Mouse (Mus musculus) monocyte, adult 2 months (primary cell): ENCODE measurements around the gene Npw.
A peak's percentile ranks its signal among the peaks of the same experiment; 100 is the strongest.

ENCODE experiments used
- DNase-seq, 2 experiments: peaks; one replicate each; pipeline ENCODE4 v3.0.0; 2022; ENCODE audit warnings: low spot score in 2 of 2, low read depth in 1 of 2

Gene Npw

DNA sequence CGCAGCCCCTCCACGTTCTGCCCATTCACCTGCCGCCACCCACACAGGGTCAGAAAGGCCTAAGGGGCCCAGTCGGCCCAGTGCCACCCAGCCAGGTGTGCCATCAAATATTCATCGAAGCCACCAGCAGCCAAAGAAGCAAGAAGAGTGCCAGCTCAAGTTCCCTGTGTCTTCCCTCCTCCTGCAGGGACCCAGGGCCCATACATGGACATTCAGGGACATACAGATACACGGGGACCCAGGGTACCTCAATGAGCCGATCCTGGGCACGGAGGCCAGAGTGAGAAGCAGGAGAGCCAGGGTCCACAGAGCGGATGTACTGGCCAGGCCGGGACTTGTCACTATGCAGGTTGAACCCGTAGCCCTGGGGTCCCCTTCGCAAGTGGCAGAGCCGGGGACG, 16.3 kb downstream of the Npw start:
- DNase-seq = no peak

DNA sequence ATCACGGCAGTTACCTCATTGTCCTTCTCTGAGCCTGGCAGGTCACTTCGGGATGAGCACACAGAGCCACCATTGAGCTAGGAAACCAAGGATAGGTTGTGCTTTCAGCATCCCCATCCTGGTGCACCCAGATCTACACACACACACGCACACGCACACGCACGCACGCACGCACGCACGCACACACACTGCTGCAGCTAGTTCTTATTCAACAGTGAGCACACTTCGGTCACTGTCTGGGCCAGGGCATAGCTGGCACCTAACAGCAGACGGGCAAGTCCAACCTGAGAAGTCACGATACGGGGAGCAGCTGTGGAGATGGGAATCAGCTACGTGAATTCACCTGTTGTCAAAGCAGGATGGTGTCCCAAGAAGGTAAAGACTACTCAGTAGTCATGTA, 17.7 kb downstream of the Npw start:
- no peak for DNase-seq

DNA sequence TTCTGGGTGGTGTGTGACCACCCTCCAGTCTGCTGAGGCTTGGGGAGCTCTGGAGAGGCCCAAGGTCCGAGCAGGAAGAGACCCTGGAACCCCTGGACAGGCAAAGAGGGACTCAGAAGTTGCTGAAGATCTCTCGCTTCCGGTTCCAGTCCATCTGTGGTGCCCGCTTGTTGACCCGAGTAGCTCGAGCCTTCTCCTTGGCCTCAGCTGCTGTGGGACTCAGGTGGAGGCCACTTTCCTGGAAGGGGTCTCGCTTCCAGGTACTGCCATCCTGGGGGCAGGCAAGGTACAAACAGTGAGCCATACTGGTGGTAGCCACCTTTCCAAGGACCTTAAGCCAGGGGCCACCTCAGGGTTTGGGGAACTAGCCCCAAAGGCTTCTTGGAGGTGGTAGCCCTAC, 18.1 kb downstream of the Npw start:
- no peak for DNase-seq

DNA sequence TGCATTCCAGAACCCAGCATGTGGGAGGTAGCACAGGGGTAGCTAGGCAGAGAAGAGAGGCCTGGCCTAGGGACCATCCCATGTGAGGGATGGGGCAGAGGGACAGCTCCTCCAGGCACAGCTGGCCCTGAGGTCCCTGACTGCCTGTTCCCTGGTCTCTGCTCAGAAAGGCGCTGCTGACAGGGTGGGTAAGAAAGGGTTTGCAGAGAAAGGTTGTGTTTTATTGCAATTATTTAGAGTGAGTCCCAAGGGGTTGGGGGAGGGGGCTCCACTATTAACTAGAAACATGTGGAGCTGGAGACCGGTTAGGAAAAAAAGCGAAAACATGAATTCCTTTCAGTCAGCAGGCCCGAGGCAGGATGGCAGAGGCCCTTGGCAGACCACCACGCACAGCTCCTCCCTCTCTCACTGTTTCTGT, 18.7 kb downstream of the Npw start:
- DNase-seq = no peak

DNA sequence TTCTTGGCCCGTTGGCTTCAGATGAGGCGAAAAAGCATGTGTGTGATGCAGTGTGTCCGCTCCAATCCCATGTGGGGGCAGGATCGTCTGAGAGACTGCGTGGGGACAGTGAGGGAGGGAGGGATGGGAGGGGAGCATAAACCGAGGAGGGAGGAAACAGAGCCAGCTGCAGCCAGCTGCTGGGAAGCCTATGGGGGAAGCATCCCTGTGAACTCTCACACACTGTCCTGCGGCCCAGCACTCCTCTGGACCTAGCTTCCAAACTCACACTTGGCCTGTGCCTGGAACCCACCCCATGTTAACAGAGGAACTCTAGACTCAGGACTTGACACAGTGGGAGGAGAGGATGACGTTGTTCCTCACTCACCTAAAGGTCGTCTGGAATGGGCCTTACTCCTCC, 19.4 kb downstream of the Npw start:
- no peak for DNase-seq

DNA sequence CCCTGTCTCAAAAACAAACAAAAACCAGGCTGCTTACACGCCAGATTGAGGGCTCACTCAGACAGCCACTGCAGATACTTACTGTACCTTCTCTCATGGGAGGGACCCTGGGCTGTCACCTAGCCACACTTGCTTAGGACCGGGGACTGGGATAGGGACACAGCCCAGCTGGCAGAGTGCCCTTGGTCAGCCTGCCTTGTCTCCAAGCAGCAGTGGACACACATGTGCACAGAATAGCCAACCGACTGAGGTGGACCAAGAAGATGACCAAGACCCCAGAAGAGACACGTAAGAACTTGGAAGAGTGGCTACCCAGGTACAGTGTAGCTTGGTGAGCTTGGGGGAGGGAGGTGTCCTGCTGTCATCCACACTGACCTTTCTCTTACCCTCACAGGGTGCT, 20.0 kb downstream of the Npw start:
- no peak for DNase-seq

DNA sequence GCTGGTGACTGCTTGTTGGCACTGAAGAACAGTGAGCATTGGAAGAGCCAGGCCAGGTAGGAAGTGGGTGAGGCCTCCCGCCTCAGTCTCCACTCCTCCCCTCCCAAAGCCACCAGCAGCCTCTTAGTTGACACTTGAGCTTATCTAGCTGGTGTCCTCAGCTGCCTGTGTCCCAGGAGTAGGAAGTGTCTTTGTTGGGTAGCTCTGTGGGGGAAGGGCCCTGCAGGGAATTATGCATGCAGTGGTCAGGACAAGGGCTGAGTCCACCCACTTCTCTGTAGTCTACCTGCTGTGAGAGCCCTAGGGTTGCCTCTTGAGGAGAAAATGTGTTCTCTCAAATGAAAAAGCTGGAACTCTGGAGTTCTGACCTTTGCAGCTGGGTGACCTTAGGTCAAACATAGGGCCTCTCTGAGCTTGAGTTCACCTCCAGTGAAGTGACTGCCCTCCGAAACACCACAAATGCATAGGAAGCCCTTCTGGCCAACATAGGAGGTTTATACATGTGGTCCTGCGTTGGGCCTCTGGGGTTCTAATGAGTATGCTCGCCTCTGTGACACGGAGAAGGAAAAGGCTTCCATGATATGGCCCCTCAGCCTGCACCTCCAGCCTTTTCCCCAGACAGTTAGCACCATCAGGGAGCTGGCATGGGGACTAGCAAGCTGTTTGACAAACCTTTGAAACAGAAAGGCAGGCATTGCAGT, 21.3 kb downstream of the Npw start:
- DNase-seq = no peak

DNA sequence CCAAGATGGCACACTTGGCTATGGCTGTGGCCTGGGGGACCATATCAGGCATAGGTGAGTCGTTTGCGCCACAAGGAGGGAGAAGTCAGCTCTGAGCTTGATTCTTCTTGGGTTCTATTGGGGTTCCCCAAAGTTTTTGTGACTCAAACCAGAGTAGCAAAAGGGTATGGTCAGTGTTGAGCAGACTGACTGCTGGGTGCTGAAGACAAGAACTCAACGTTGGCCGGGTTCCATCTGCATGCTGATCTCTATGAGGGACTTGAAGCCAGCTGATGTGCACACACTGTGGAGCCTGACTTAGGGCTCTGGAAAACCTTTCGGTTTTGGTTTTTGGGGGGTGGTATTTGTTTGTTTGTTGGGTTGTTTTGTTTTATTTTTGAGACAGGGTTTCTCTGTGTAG, 22.6 kb downstream of the Npw start:
- no peak for DNase-seq

DNA sequence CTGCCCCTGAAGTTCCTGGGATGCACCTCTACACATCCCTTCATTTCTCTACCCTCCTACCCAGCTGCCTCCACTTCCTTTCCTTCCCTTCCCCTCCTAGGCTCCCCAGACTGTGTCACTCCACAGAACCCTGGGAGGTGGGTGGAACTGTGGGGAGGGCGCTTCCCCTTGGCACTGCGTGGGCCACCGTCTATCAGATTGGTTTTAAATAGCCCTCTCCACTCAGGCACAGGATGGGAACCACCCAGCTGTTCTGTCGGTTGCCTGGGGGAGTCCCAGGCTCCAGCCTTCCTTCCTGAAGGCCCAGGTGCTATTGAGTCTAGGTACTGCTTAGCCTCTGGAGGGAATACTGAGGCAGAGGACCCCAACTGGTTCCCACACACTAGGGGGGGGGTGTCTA, 23.2 kb downstream of the Npw start:
- no peak for DNase-seq

DNA sequence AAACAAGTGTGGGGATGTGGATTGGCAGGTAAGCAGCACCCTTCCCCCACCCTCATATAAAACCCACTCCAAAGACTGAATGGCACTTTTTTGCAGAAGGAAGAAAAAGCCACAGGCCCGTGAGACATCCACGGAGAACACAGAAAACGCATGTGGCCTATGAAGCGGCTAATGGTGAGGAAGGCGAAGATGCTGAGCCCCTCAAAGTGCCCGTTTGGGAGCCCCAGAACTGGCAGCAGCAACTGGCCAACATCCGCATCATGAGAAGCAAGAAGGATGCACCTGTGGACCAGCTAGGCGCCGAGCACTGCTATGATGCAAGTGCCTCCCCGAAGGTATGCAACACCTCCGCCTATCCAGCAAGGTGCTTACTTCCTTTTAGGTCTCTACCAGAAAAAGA, 24.4 kb downstream of the Npw start:
- DNase-seq = no peak

DNA sequence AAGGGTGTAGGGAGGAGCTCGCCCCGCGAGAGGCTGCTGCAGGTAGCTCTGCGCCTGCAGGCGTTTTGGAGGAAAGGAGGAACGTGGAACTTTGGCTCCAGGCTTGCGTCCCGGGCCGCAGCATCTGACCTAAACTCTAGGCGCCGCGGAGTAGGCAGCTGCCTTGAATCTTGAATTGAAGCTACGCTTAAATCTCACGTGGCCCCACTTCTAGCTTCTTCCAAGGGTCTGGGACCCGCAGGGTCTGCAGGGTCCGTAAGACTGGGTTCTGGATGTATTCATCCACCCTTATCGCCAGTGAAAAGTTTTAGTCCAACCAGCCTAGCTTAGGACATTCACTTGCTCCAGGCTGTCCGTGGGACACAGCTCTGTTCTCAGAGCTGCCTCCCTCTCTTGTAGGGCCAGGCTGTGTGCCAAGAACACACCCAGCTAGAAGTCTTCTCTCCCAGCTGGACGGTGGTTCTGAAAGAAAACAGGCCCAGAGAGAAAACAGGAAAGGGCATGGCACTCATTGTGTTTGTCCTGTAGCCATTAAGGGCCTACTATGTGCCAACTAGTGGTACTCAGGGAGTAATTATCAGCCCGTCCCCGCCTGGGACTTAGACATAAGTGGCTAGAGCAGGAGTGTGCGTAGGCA, 25.3 kb downstream of the Npw start:
- DNase-seq = no peak

DNA sequence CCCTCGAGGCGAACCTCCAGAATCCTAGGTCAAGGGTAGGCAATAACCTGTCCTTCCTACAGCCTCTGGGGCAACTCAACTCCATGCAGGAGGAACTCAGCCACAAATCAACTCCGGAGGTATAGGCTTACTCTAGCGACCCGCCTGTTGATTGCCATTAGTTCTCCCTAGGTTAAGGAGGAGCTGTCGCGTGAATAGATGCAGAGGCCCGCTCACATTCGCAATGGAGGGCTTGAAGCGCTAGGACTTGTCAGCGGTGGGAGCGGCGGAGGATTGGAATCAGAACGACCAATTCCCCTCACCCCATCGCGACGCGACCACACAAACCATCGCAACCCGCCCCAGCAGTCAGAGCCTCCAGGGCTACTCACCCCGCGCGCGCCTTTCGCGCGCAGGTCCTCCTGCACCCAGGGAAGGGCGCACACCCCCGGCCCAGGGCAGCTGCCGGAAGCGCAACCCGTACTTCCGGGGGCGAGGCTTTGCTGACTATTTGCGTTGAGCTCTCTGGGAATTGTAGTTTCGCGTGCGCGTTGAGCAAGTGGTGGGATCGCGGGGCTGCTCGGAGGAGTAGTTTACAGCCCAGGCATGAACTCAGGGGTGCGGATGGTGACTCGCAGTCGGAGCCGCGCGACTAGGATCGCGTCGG, 26.0 kb downstream of the Npw start, which contains the start of the genes Tsc2 and Nthl1:
Gene Tsc2 (minus strand): TSS at position 464 of the 646 bp plus-strand sequence.
Gene Nthl1 (plus strand): TSS at position 514 of the 646 bp plus-strand sequence.
- peak in 1 of 2 experiments; percentile 35 for DNase-seq

DNA sequence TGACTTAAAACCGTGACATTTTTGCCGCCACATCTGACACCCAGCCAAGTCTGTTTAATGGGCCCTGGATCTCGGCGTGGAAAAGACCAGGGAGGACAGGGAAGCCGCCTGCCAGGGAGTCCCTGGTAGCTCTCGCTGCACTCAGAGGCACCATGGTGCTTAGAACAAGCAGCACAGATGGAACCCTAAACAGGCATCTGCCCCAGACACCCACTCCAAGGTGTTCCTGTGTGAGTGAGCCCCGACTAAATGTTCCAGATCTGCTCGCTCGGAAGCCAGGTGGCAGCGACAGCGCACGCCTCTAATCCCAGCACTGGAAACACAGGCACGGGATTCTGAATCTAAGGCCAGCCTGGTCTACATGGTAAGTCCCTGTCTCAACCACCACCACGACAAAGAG, 28.2 kb downstream of the Npw start:
- DNase-seq = no peak

DNA sequence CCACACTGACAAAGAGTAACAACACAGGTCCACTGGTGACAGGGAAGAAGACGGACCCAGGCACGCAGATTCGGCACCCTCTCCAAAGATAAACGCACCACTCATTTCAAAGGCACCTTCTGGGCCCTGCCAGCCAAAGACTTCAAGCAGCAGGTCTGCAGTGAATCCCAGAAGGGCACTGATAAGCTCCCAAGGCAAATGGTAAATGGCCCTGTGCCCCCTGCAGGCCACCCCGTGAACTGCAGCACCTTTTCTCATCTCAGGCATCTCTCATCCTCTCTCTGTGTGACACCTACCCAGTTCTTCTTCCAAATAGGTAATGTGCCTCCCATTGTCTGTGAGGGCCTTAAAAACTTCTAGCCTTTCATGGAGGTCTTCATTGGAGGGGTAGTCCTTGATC, 29.6 kb downstream of the Npw start:
- DNase-seq = peak in 1 of 2 experiments; percentile 63

DNA sequence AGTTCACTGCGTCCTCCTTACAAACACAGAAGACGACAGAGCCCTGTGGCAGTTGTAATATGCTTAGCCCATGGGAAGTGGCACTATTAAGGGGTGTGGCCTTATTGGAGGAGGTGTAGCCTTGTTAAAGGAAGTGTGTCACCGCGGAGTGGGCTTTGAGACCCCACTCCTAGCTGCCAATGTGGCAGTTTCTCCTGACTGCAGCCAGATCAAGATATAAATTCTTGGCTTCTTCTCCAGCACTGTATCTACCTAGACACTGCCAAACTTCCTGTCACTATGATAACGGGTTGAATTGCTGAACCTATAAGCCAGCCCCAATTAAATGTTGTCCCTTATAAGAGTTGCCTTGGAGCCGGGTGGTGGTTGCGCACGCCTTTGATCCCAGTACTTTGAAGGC, 32.8 kb downstream of the Npw start:
- no peak for DNase-seq

DNA sequence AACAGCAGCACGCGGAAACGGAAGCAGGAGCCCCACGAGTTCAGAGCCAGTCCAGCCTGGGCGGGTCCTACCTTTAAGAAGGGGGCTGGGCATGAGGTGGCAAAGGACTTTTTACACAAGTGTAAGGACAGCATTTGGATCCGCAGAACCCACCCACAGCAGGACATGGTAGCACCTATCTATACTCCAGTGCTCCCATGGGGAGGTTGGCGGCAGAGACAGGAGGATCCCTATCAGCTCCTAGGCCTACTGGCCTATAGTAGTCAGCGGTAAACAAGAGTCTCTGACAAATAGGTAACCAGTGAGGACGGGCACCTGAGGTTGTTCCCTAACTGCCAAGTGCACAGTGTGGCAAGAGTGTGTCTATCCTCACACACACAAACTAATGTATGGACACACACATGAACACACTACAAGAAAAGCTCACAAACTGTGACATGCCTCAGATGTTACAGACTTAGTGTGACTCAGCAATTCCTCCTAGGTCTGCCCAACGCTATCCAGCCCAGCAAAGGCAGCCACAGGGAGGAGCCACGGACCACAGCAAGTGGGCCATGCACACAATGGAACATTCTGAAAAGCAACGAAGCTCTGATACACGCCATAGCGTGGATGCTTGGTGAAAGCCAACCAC, 40.6 kb downstream of the Npw start:
- DNase-seq = no peak

DNA sequence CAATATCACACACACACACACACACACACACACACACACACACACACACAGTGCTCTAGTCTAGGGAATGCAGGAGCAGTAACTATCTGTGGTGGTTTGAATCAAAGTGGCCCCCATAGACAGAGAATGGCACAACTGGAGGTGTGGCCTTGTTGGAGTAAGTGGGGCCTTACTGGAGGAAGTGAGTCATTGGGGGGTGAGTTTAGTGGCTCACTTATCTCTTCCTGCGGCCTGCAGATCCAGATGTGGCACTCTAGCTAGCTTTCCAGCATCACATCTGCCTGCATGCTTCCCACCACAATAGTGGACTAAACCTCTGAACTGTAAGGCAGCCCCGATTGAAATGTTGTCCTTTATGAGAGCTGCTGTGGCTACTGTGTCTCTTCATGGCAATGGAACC, 47.5 kb downstream of the Npw start:
- no peak for DNase-seq

DNA sequence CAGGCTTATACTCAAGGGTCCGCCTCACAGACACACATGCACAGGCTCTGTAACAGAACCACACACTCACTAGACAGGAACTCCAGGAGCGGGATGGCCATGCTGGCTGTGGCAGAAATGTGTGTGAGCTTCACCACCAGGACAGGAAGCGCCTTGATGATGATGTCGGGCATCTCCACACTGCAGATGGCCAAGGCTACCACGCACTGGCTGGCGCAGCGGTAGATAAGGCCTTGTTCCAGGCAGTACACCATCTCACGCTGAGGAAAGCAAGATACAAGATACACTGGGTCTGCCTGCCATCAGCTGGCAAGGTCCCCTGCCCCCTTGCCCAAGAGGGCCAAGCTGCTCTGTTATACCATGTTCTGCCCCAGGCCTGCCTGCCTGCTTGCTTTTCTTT, 49.4 kb downstream of the Npw start:
- DNase-seq = no peak

DNA sequence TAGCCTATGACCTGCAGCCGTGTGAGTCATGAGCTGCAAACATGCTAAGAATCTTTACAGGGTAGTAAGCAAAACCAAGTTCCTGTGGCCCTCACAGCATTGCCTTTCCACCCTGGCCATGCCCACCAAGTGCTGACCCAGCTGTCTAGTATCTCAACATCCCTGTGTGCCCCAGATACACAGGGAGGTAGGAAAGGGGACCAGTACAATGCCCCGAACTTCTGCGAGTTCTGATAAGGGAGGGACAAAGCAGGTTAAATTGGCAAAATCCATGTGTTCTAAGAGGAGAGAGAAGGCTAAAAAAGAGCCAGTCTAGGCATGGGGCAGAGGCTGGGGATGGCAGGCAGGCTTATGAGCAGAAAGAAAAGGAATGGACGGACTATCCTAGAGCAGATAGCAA, 49.9 kb downstream of the Npw start:
- no peak for DNase-seq
